Mouse (Mus musculus) spleen, adult 2 months (tissue): ENCODE results near the gene Hilpda.

Source experiments
- CTCF ChIP-seq: fragments of 200-500 bp; IDR thresholded peaks from 2 replicates; pipeline ENCODE4 v1.5.1; 2011; ENCODE audit warnings: mild to moderate bottlenecking, inconsistent platforms; ENCODE audit not compliant: insufficient read depth, insufficient read length, insufficient replicate concordance; ENCODE audit errors: extremely low read depth
- POLR2A ChIP-seq: fragments of 200-500 bp; IDR thresholded peaks from 2 replicates; pipeline ENCODE4 v1.6.1; 2011; ENCODE audit warnings: low read depth, low read length, inconsistent platforms

GRCm38 (mm10) chr6:29286870-29287269, 14.6 kb downstream of the Hilpda start:
- TF ChIP-seq CTCF (no peak), POLR2A (no peak)
